Mouse (Mus musculus): ENCODE measurements around the gene Cct2. TPM values are rescaled to one million over a fixed set of nuclear protein-coding genes. Genes with fewer than 3 reads are reported as not detected.
A peak's percentile ranks its signal among the peaks of the same experiment; 100 is the strongest.
"Not testable (repeated sequence)": the region's sequence is repeated elsewhere in the genome, so short reads cannot be mapped to it uniquely, and the experiment has no call there.

Cct2 gene
- polyA plus RNA-seq, 1 experiment from 2014 or later = 272 TPM

- no peak overlapping the region for H3K27ac ChIP-seq
- no peak overlapping the region for H3K4me3 ChIP-seq (replicated peaks)
- H3K4me2 ChIP-seq = no peak overlapping the region
- H3K9ac ChIP-seq (replicated peaks) = no peak overlapping the region
- 77% methylated on average over 4 of the region's 4 CpGs for WGBS
- H3K27me3 ChIP-seq = no peaks in the 10 kb centered on the region
- peaks cover 64% of the 10 kb centered on the region for H3K36me3 ChIP-seq
- ATAC-seq (ENCODE audit: insufficient number of reproducible peaks, insufficient read depth, low FRiP score, low TSS enrichment, low read depth) = no peak
- no peaks in the 10 kb centered on the region for H3K9me3 ChIP-seq
- peaks cover 34% of the 10 kb centered on the region for H3K4me1 ChIP-seq (replicated peaks)
Measured at GRCm38 (mm10) chr10:117049961-117050597, 13.5 kb downstream of the Cct2 start.

- no peak overlapping the region for H3K4me3 ChIP-seq (replicated peaks)
- H3K4me2 ChIP-seq = no peak overlapping the region
- WGBS = 82% methylated on average over 4 of the region's 4 CpGs
- no peaks in the 10 kb centered on the region for H3K9me3 ChIP-seq
- H3K9ac ChIP-seq (replicated peaks) = no peak overlapping the region
- H3K27ac ChIP-seq = no peak overlapping the region
- ATAC-seq (ENCODE audit: insufficient number of reproducible peaks, insufficient read depth, low FRiP score, low TSS enrichment, low read depth) = no peak
- H3K36me3 ChIP-seq = peaks cover 56% of the 10 kb centered on the region
- no peaks in the 10 kb centered on the region for H3K27me3 ChIP-seq
- H3K4me1 ChIP-seq (replicated peaks) = peaks cover 34% of the 10 kb centered on the region
Measured at GRCm38 (mm10) chr10:117049253-117049652, 14.4 kb downstream of the Cct2 start.

- peaks cover 17% of the 10 kb centered on the region for H3K36me3 ChIP-seq
- H3K27ac ChIP-seq = no peak within 1 kb of the TSS
- WGBS = 35% methylated on average over 40 of the region's 40 CpGs
- peaks cover 42% of the 10 kb centered on the region for H3K4me1 ChIP-seq (replicated peaks)
- no peaks in the 10 kb centered on the region for H3K9me3 ChIP-seq
- no peaks in the 10 kb centered on the region for H3K27me3 ChIP-seq
- no peak for ATAC-seq (ENCODE audit: insufficient number of reproducible peaks, insufficient read depth, low FRiP score, low TSS enrichment, low read depth)
- peak within 1 kb of the TSS; percentile 16; the same call in 1 of the 2 replicates for H3K4me3 ChIP-seq (replicated peaks)
- H3K4me2 ChIP-seq = peak within 1 kb of the TSS; percentile 46
- peak within 1 kb of the TSS; percentile 28; the same call in 1 of the 2 replicates for H3K9ac ChIP-seq (replicated peaks)
Measured at GRCm38 (mm10) chr10:117045175-117046056, 18.2 kb downstream of the Cct2 start, which contains the start of gene Lrrc10. Gene Lrrc10, plus strand, starts transcription at chr10:117045341.

- H3K9ac ChIP-seq (replicated peaks); ATAC-seq (ENCODE audit: insufficient number of reproducible peaks, insufficient read depth, low FRiP score, low TSS enrichment, low read depth); H3K4me3 ChIP-seq (replicated peaks); H3K36me3 ChIP-seq; H3K27ac ChIP-seq; H3K27me3 ChIP-seq; H3K9me3 ChIP-seq: not testable (repeated sequence)
- WGBS = 47% methylated on average over 14 of the region's 16 CpGs
- H3K4me1 ChIP-seq (replicated peaks) = peaks cover 30% of the 10 kb centered on the region
- H3K4me2 ChIP-seq = peak overlapping the region; percentile 37
Measured at GRCm38 (mm10) chr10:117043497-117044166, 20.0 kb downstream of the Cct2 start.

- Histone ChIP-seq H3K9me3 (no peaks in the 10 kb centered on the region), H3K4me1 (replicated peaks) (peaks cover 27% of the 10 kb centered on the region), H3K4me3 (replicated peaks) (no peak overlapping the region), H3K27ac (no peak overlapping the region), H3K27me3 (no peaks in the 10 kb centered on the region), H3K9ac (replicated peaks) (no peak overlapping the region), H3K36me3 (no peaks in the 10 kb centered on the region), H3K4me2 (no peak overlapping the region)
- no peak for ATAC-seq (ENCODE audit: insufficient number of reproducible peaks, insufficient read depth, low FRiP score, low TSS enrichment, low read depth)
- 92% methylated on average over 14 of the region's 14 CpGs for WGBS
Measured at GRCm38 (mm10) chr10:117042295-117042694, 21.3 kb downstream of the Cct2 start.

GRCm38 (mm10) chr10:117040355-117040754 is 23.3 kb downstream of the Cct2 start:
- Histone ChIP-seq H3K4me1 (replicated peaks) (peaks cover 13% of the 10 kb centered on the region), H3K36me3 (no peaks in the 10 kb centered on the region), H3K27me3 (no peaks in the 10 kb centered on the region), H3K9ac (replicated peaks) (no peak overlapping the region), H3K4me3 (replicated peaks) (no peak overlapping the region), H3K27ac (no peak overlapping the region), H3K4me2 (no peak overlapping the region), H3K9me3 (no peaks in the 10 kb centered on the region)
- no peak for ATAC-seq (ENCODE audit: insufficient number of reproducible peaks, insufficient read depth, low FRiP score, low TSS enrichment, low read depth)
- WGBS = 72% methylated on average over 6 of the region's 6 CpGs

- H3K9me3 ChIP-seq = no peaks in the 10 kb centered on the region
- peak; percentile 44; the same call in 1 of the 2 replicates for ATAC-seq (ENCODE audit: insufficient number of reproducible peaks, insufficient read depth, low FRiP score, low TSS enrichment, low read depth)
- H3K4me1 ChIP-seq (replicated peaks) = peaks cover 12% of the 10 kb centered on the region
- no peak overlapping the region for H3K9ac ChIP-seq (replicated peaks)
- H3K4me3 ChIP-seq (replicated peaks) = no peak overlapping the region
- H3K4me2 ChIP-seq = no peak overlapping the region
- H3K27me3 ChIP-seq = no peaks in the 10 kb centered on the region
- 22% methylated on average over 8 of the region's 8 CpGs for WGBS
- H3K36me3 ChIP-seq = no peaks in the 10 kb centered on the region
- no peak overlapping the region for H3K27ac ChIP-seq
Measured at GRCm38 (mm10) chr10:117033785-117034184, 29.8 kb downstream of the Cct2 start.

GRCm38 (mm10) chr10:117031160-117031559 is 32.5 kb downstream of the Cct2 start:
- Histone ChIP-seq H3K27me3 (0 out of 2 replicates have a peak, but pooled peaks cover 5% of the 10 kb centered on the region), H3K36me3 (no peaks in the 10 kb centered on the region), H3K4me1 (replicated peaks) (peaks cover 12% of the 10 kb centered on the region), H3K27ac (no peak overlapping the region), H3K9me3 (no peaks in the 10 kb centered on the region), H3K4me2 (no peak overlapping the region), H3K9ac (replicated peaks) (no peak overlapping the region), H3K4me3 (replicated peaks) (no peak overlapping the region)
- ATAC-seq (ENCODE audit: insufficient number of reproducible peaks, insufficient read depth, low FRiP score, low TSS enrichment, low read depth) = no peak
- WGBS = 82% methylated on average over 3 of the region's 3 CpGs

GRCm38 (mm10) chr10:117026176-117026575 is 37.4 kb downstream of the Cct2 start:
- Histone ChIP-seq H3K9me3 (no peaks in the 10 kb centered on the region), H3K4me2 (no peak overlapping the region), H3K9ac (replicated peaks) (no peak overlapping the region), H3K4me1 (replicated peaks) (peaks cover 28% of the 10 kb centered on the region), H3K36me3 (no peaks in the 10 kb centered on the region), H3K27ac (no peak overlapping the region), H3K4me3 (replicated peaks) (no peak overlapping the region), H3K27me3 (peaks cover 29% of the 10 kb centered on the region)
- 75% methylated on average over 8 of the region's 8 CpGs for WGBS
- no peak for ATAC-seq (ENCODE audit: insufficient number of reproducible peaks, insufficient read depth, low FRiP score, low TSS enrichment, low read depth)

GRCm38 (mm10) chr10:117025776-117026175 is 37.8 kb downstream of the Cct2 start:
- not testable (repeated sequence) for H3K9me3 ChIP-seq; H3K36me3 ChIP-seq; H3K9ac ChIP-seq (replicated peaks); H3K4me3 ChIP-seq (replicated peaks); ATAC-seq (ENCODE audit: insufficient number of reproducible peaks, insufficient read depth, low FRiP score, low TSS enrichment, low read depth); H3K4me2 ChIP-seq; H3K27ac ChIP-seq
- Histone ChIP-seq H3K4me1 (replicated peaks) (peaks cover 32% of the 10 kb centered on the region), H3K27me3 (peaks cover 29% of the 10 kb centered on the region)

- peaks cover 36% of the 10 kb centered on the region for H3K4me1 ChIP-seq (replicated peaks)
- H3K4me2 ChIP-seq = peak overlapping the region; percentile 35
- ATAC-seq (ENCODE audit: insufficient number of reproducible peaks, insufficient read depth, low FRiP score, low TSS enrichment, low read depth) = no peak
- H3K9ac ChIP-seq (replicated peaks) = no peak overlapping the region; the same call in 1 of the 2 replicates
- no peaks in the 10 kb centered on the region for H3K9me3 ChIP-seq
- no peaks in the 10 kb centered on the region for H3K36me3 ChIP-seq
- 55% methylated on average over 16 of the region's 16 CpGs for WGBS
- H3K27me3 ChIP-seq = peaks cover 29% of the 10 kb centered on the region
- no peak overlapping the region for H3K27ac ChIP-seq
- no peak overlapping the region for H3K4me3 ChIP-seq (replicated peaks)
Measured at GRCm38 (mm10) chr10:117023693-117024092, 39.9 kb downstream of the Cct2 start.

Data from limb, embryonic 12.5 days (tissue).